Mouse (Mus musculus): ENCODE measurements around the gene Olfr547.

DNA sequence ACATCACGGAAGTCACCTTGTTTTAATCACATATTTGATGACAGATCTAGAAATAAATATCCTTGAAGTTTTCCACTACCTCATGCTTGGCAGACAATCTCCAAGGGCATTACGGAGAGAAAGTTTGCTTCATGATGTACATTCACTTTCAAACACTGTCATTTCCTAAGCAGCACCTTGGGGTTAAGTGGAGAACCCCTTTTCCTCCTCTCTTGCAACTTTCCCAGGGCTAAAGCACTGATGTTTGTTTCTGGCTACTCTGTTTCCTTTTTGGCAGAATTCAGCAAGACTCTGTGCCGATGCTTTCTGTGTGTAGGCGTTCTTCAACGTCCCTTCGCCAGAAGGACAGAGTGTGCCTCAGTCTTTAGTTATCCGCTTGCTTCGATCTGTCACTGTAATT lies 36.6 kb downstream of the Olfr547 start, which contains the start of gene Olfr550:
- no peak for TF ChIP-seq CTCF (IDR thresholded peaks at IDR 0.05; ENCODE audit: control insufficient read depth, insufficient read depth, low read length)
- no peak for TF ChIP-seq POLR2A (IDR thresholded peaks at IDR 0.05; ENCODE audit: borderline replicate concordance, control insufficient read depth, low read depth, low read length)
